Mouse (Mus musculus) gonadal fat pad, adult 2 months (tissue): ENCODE data around the gene 1810062G17Rik. TPM values are rescaled to one million over a fixed set of nuclear protein-coding genes. Genes with fewer than 3 reads are reported as not detected.

ENCODE experiments used
- DNase-seq: peaks from one replicate; pipeline ENCODE4 v3.0.0-alpha.2; 2012; ENCODE audit warnings: low read depth
- polyA plus RNA-seq: library from polyadenylated mRNA; depleted of rRNA; stranded (reverse); fragments of >200 nt; gene quantifications from 2 replicates; pipeline ENCODE4 v1.2.3, GENCODE M21; 2012; rRNA removed

The 1810062G17Rik gene
- polyA plus RNA-seq, 1 experiment: 15.6 TPM

DNA sequence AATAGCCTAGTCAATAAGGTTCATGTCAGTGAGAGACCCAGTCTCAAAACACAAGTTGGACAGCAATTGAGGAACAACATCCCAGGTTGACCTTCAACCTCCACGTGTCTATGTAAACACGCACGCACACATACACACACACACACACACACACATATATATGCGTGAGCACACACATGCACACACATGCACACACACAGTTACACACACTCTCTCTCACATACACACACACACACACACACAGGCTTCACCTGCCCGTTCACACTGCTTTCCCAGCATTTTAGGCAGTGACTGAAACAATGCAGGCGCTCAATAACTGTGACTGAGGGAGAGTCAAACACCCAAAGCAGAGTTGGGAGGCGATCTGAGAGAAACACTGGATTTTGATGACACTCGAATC lies 29.6 kb downstream of the 1810062G17Rik start:
- DNase-seq: no peak

DNA sequence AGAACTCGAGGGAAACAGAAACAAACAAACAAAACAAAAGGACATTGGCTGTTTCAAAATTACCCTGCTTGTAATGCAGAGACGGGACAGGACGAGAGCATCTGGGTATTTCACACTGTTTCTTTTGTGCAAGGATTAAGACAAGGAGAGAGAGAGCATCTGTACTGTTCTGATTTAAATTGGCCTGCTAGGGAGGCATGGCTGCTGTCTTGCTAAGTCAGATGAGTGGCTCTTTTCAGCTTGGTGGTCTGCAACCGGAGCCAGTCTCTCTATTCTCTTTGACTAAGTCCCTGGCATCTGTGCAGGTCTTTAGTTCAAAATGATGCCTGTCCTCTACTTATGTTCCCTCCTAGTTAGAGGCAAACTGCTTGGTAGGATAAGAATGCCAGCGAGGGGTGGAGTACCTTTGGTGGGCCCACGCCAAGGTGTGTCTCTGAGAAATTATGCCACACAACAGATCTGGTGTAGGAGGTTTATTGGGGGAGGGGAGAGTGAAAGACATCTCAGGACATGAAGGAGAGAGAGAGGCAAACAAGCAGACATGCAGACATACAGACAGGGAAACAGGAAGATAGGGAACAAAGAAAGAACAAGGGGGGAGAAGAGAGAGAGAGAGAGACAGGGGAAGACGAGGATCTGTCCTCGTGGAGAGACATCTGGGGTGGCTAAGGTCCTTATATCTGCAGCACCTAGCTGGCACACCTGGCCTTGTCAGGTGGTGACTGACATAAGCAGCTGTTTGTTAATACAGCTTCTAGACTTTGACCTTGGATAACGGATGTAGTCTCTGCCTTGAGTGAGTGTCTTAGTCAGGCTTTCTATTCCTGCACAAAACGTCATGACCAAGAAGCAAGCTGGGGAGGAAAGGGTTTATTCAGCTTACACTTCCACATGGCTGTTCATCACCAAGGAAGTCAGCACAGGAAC lies 30.3 kb downstream of the 1810062G17Rik start:
- DNase-seq: no peak

DNA sequence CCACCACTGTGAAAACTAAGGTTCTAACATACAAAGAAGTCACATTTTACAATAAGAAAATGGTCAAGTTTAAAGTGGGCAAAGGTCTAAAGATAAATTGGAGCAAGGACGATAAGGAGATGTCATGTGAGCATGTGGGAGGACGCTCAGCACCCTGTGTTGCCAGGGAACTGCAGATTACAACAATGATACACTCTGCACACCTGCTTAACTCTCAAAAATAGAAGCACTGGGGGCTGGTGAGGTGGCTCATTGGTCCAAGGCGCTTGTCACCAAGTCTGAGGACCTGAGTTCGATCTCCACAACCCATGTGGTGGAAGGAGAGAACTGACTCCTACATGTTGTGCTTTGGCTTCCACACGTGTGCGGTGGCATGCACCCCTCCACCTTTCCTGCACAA lies 35.8 kb downstream of the 1810062G17Rik start:
- DNase-seq: no peak

DNA sequence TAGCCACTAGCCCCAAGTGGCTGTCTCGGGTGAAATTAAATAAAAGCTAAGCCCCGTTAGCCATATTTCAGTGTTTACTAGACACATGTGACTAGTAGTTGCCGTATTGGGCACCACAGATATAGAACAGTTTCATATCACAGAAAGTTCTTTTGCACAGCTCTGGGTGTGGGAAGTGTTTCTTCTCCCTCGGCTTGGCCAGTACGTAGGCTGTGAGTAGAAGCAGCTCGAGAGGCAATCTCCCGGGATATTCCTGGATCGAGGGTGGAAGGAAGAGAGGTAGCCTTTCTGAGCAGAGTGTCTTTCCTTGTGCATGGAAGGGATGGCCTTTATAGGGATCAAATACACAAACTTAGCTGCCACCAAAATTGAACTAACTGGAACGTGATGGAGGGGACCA lies 40.5 kb downstream of the 1810062G17Rik start:
- DNase-seq: no peak

DNA sequence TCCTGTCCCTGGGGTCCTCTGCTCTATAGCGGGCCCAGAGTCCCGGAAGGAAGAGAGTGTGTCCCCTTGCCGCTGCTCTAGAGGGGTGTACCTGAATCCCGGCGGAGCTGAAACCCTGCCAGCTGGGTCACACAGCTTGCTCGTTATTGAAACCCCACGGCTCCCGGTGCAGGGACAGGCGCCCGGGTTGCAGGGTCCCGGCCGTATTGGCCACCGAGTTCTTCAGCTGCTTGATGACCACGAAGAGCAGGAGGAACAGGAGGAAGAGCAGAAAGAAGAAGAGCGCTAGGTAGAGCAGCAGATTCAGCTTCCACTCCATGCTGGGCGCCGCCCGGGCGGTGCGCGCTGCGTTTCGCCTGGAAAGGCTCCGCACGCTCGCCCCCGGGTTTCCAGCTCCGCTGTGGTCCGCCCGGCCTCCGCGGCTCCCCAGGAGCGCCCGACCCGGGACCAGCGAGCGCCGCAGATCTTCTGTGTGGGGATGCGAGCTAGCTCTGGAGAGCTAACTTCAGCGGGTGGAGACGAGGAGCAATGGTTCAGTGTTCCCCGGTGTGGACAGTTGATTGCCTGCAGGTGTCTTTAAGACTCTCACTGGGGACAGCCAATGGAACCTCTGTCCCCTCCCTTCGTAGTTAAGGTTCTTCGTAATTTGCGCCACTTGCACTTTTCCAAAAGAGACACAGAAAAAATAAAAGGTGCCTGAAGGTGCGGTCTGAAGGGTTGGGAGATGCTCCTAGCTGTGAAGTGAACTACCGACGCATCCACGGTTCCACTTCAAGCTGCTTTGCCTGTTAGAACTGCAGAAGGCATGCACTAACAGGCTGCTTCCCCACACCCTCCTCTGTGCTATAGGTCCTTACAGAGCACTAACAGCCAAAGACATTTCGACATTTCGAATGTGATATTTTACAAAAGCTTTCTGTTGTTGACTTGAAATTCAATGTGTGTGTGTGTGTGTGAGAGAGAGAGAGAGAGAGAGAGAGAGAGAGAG lies 45.6 kb downstream of the 1810062G17Rik start, which contains the start of gene Gm11549:
TSS of gene Gm11549 (minus strand) at position 741 of the 988 bp plus-strand sequence.
- DNase-seq: no peak

DNA sequence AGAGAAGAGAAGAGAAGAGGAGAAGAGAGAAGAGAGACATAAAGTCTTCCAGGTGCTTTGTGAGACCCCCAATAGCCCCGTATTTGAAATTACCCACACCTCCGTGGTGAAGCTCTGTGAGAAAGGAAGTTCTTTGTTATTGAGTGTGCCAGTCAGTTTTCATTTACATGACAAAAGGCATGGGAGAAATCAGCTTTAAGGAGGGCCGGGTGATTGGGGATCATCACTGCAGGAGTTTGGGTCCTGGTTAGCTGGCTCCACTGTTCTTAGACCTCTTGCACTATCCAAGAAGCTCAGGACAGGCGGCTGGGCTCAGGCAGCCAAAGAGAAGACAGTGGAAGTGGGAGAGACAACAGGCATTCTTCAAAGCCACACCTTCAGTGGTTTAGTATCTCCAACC lies 46.4 kb downstream of the 1810062G17Rik start:
- no peak for DNase-seq

DNA sequence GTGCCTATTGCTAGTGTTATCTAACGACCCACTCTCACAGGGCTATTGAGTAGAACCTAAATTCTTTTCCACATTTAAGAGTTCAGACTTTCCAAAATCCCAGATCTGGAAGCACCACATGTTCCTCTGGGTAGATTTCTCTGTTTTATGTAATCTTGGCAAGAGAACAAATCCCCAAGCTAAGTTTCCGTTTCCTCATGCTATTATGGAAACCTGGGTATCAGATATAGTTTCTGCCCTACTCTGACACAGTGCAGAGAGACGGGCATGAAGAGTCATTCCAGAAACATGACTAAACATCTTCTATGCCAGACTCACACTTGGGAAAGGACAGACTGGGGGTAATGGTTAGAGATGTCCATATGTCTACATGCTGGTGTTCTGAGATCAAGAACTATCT lies 48.7 kb downstream of the 1810062G17Rik start:
- no peak for DNase-seq

DNA sequence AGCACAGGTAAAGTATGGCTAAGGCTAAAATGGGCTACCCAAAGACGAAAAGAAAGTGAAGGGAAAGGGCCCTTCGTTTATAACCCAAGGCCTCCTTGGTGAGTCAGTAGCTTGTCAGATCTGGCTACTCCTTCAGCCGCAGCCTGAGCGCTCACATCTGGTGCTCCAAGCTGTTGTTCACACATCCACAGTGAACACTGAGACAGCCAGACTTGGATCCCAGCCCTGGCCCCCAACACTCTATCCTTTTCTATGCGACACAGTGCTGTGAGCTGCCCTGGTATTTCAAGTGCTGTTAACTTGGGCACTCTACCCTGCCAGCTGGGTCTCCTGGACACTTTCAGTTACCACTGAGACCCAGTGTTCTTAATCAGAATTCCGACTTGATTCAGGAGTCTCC lies 54.6 kb downstream of the 1810062G17Rik start:
- no peak for DNase-seq

DNA sequence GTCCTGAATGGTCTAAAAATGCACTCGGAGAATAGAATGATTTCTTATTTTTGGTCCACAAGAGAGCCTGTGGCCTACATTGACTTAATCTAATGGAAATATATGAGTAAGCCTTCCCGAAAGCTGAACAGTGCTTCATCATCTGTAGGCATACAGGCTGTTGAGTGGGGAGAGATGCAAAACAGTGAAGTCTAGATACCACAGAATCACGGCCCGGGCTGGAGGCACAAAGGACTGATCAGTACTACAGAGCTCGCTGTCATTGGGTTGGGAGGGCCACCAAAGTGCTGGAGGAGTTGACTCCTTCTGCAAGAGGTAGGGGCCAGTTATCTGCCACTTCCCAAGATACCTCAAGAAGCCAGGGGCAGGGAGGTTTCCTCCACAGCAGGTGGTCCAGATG lies 55.0 kb downstream of the 1810062G17Rik start:
- DNase-seq: no peak

DNA sequence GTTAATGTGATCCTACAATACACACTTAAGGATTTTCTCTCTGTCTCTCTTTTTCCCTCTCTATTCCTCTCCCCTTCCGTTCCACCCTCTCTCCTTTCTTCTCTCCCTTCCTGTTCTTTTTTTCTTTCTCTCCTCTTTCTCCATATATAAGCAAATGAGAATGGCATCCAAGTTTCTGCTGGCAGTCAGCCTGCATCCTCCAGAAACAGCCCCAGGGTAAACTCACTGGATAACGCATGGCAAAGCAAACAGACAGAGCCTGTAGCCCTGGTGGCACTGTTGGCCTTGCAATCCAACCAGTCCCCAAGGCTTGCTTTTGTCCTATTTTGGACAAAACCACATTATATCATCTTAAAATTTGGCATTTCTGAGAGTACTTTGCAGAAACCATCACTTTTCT lies 55.5 kb downstream of the 1810062G17Rik start:
- DNase-seq: no peak

Other genes with a start within 250 kb of the 1810062G17Rik start
- 836 and 956 TPM in 2 replicates for gene Anxa5, start within 50 bp of the 1810062G17Rik start, polyA plus RNA-seq
- gene Gm11549, start 45.9 kb downstream of the 1810062G17Rik start, polyA plus RNA-seq: 0.06 TPM in 1 of 2 replicates, not detected in the other
- gene Exosc9, start 76.7 kb downstream of the 1810062G17Rik start, polyA plus RNA-seq: 9.9 and 15.3 TPM in 2 replicates
- 2.4 and 2.8 TPM in 2 replicates for gene Ccna2, start 96.2 kb downstream of the 1810062G17Rik start, polyA plus RNA-seq
- gene Bbs7, start 137.5 kb downstream of the 1810062G17Rik start, polyA plus RNA-seq: 2.3 and 2.7 TPM in 2 replicates
- gene Trpc3, start 214.2 kb downstream of the 1810062G17Rik start, polyA plus RNA-seq: 2.2 and 2.3 TPM in 2 replicates